Mouse (Mus musculus) forebrain, embryonic 15.5 days (tissue): ENCODE measurements around the gene Grwd1. TPM values are rescaled to one million over a fixed set of nuclear protein-coding genes. Genes with fewer than 3 reads are reported as not detected.

Experiments used
- ATAC-seq: fragments of 200-750 bp; cut with Nextera tagmentation; replicated peaks from 2 replicates; pipeline ENCODE4 v1.8.0; 2017; ENCODE audit warnings: mild to moderate bottlenecking, moderate TSS enrichment, moderate library complexity
- H3K27ac ChIP-seq: fragments of 300-500 bp; sonication (generic); replicated peaks from 2 replicates; pipeline ENCODE4 v1.5.1; 2015; ENCODE audit warnings: mild to moderate bottlenecking, inconsistent platforms
- H3K27me3 ChIP-seq: fragments of 300-500 bp; sonication (generic); 2 replicates; pipeline ENCODE4 v1.6.1; 2015; ENCODE audit warnings: inconsistent platforms
- H3K36me3 ChIP-seq: fragments of 300-500 bp; sonication (generic); 2 replicates; pipeline ENCODE4 v1.6.1; 2015; ENCODE audit warnings: mild to moderate bottlenecking, inconsistent platforms
- H3K4me1 ChIP-seq: fragments of 300-500 bp; sonication (generic); 2 replicates; pipeline ENCODE4 v1.6.1; 2015; ENCODE audit warnings: inconsistent platforms
- H3K4me2 ChIP-seq: fragments of 300-500 bp; sonication (generic); replicated peaks from 2 replicates; pipeline ENCODE4 v1.6.1; 2015; ENCODE audit warnings: mild to moderate bottlenecking, inconsistent platforms
- H3K4me3 ChIP-seq: fragments of 300-500 bp; sonication (generic); 2 replicates; pipeline ENCODE4 v1.5.1; 2015; ENCODE audit warnings: mild to moderate bottlenecking, inconsistent platforms
- H3K9ac ChIP-seq: fragments of 300-500 bp; sonication (generic); replicated peaks from 2 replicates; pipeline ENCODE4 v1.6.1; 2015; ENCODE audit warnings: mild to moderate bottlenecking, inconsistent platforms
- H3K9me3 ChIP-seq: fragments of 300-500 bp; sonication (generic); 2 replicates; pipeline ENCODE4 v1.6.1; 2016; ENCODE audit warnings: inconsistent platforms
- WGBS: fragments of 180-500 bp; shearing (Covaris S2); methylation state at CpG from one replicate; pipeline ENCODE4 v1.1.7; 2015; ENCODE audit warnings: mixed read lengths; 5-methylcytosine and 5-hydroxymethylcytosine counted together
- polyA plus RNA-seq: library from polyadenylated mRNA; unstranded; fragments of >200 nt; fragmentation: Nextera tagmentation; extraction: Ambion mirVana; gene quantifications from 2 replicates; pipeline ENCODE4 v1.2.1, GENCODE M21; 2015

Gene Grwd1
- polyA plus RNA-seq, 1 experiment from 2014 or later, result 46.9 TPM

DNA sequence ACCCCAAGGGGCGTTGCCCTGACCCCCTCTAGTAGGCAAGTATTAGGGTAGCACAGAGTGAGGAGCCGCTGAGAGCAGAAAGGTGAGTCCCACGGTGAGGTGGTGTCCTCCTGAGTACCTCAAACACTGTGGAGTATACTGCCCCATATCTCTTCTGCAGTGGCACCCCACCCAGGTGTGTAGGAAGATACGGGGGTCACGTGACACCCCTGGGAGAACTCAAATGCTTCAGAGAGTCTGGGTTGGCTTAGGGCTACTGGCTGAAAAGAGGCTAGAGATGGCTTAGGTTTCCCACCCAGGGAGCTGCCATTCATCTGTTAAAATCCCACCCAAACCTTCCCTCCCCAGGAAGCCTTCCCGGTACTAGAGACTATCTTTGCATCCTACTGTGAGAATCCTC is 33.8 kb downstream of the Grwd1 start:
- Histone ChIP-seq H3K4me1 (peaks cover 25% of the 10 kb centered on the region), H3K9ac (0 out of 2 replicates have a peak overlapping the region, but pooled peaks have one; percentile 17), H3K9me3 (no peaks in the 10 kb centered on the region), H3K27me3 (peaks cover 4% of the 10 kb centered on the region; the same call in 1 of the 2 replicates), H3K36me3 (peaks cover 64% of the 10 kb centered on the region), H3K27ac (no peak overlapping the region), H3K4me2 (peak overlapping the region; percentile 38; the same call in 1 of the 2 replicates), H3K4me3 (no peak overlapping the region)
- no peak for ATAC-seq
- WGBS, result 41% methylated on average over 6 of the region's 6 CpGs

DNA sequence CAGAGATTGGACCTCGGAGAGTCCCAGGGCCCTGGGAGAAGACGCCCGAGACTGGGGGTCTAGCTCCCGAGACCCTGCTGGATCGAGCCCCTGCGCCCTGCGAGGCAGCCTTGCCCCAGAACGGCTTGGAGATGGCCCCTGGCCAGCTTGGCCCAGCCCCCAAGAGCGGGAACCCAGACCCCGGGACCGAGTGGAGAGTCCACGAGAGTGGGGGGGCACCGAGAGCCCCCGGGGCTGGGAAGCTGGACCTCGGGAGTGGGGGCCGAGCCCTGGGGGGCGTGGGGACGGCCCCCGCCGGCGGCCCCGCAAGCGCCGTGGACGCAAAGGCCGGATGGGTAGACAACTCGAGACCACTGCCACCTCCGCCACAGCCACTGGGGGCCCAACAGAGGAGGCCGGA is 35.8 kb downstream of the Grwd1 start:
- H3K27ac ChIP-seq, result no peak overlapping the region

DNA sequence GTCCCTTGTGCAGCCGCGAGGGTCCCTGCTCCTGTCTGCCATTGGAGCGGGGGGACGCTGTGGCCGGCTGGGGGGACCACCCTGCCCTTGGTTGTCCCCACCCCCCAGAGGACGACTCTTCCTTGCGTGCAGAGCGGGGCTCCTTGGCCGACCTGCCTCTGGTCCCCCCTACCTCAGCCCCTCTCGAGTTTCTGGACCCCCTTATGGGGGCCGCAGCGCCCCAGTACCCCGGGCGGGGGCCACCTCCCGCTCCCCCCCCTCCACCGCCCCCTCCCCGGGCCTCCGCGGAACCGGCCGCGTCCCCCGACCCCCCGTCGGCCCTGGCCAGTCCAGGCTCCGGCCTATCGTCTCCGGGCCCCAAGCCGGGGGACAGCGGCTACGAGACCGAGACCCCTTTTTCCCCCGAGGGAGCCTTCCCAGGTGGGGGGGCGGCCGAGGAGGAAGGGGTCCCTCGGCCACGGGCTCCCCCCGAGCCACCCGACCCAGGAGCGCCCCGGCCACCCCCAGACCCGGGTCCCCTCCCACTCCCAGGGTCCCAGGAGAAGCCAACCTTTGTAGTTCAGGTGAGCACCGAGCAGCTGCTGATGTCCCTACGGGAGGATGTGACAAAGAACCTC is 36.7 kb downstream of the Grwd1 start:
- Histone ChIP-seq H3K27me3 (peaks cover 4% of the 10 kb centered on the region; the same call in 1 of the 2 replicates), H3K9me3 (no peaks in the 10 kb centered on the region), H3K4me3 (no peak overlapping the region), H3K9ac (no peak overlapping the region), H3K36me3 (peaks cover 79% of the 10 kb centered on the region), H3K4me2 (no peak overlapping the region), H3K27ac (no peak overlapping the region), H3K4me1 (peaks cover 19% of the 10 kb centered on the region)
- ATAC-seq, result no peak
- 90% methylated on average over 43 of the region's 44 CpGs for WGBS

More for the DNA sequence above, 35.8 kb downstream of the Grwd1 start:
- Histone ChIP-seq H3K4me3 (no peak overlapping the region), H3K4me1 (peaks cover 19% of the 10 kb centered on the region), H3K9ac (no peak overlapping the region), H3K9me3 (no peaks in the 10 kb centered on the region), H3K4me2 (no peak overlapping the region), H3K27me3 (peaks cover 4% of the 10 kb centered on the region; the same call in 1 of the 2 replicates), H3K36me3 (peaks cover 70% of the 10 kb centered on the region)
- WGBS, result 93% methylated on average over 29 of the region's 29 CpGs
- no peak for ATAC-seq

DNA sequence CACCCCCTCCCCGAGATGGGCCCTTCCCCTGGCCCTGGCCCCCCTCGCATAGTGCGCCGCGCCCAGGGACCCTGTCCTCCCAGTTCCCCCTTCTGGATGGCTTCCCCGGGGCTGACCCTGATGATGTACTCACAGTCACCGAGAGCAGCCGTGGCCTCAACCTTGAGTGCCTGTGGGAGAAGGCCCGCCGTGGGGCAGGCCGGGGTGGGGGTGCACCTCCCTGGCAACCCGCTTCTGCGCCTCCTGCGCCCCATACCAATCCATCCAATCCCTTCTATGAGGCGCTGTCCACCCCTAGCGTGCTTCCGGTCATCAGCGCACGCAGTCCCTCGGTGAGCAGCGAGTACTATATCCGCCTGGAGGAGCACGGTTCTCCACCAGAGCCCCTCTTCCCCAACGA is 37.5 kb downstream of the Grwd1 start:
- Histone ChIP-seq H3K36me3 (peaks cover 87% of the 10 kb centered on the region), H3K9ac (no peak overlapping the region), H3K27me3 (peaks cover 4% of the 10 kb centered on the region; the same call in 1 of the 2 replicates), H3K4me3 (no peak overlapping the region), H3K27ac (no peak overlapping the region), H3K9me3 (no peaks in the 10 kb centered on the region), H3K4me2 (no peak overlapping the region), H3K4me1 (peaks cover 15% of the 10 kb centered on the region)
- no peak for ATAC-seq
- 89% methylated on average over 24 of the region's 24 CpGs for WGBS

DNA sequence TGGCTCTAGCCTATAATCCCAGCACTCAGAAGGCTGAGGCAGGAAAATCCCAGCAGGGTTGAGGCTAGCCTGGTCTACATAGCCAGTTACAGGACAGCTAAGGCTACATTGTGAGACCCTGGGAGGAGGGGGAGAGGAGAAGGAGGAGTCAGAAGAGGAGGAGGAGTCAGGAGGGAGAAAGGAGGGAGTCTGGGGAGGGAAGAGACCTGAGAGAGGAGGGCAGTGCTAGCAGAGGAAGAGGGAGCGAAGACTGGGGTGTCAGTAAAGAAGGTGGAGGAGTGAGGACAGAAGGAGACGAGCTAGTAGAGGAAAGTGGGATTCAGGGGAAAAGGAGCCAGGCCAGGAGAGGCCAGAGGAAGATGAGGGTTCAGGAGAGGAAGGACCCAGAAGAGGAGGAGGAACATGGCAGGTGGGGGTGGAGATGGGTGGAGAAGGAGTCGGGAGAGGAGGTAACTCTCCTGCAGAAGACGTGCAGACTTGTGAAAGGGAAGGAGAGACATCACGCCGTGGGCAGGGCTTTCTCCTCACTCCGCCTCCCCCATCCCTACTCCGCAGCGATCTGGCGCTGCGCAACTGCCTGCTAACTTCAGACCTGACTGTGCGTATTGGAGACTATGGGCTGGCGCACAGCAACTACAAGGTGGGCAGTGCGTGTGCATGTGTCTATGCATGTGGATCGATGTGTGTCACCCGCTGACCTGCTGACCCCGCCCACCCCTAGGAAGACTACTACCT is 38.8 kb downstream of the Grwd1 start:
- peaks cover 90% of the 10 kb centered on the region for H3K36me3 ChIP-seq
- H3K4me3 ChIP-seq, result no peak overlapping the region
- no peak overlapping the region for H3K27ac ChIP-seq
- no peaks in the 10 kb centered on the region for H3K9me3 ChIP-seq
- H3K4me2 ChIP-seq, result no peak overlapping the region
- H3K27me3 ChIP-seq, result peaks cover 4% of the 10 kb centered on the region; the same call in 1 of the 2 replicates
- no peak for ATAC-seq
- no peak overlapping the region for H3K9ac ChIP-seq
- H3K4me1 ChIP-seq, result peaks cover 14% of the 10 kb centered on the region
- WGBS, result 70% methylated on average over 17 of the region's 17 CpGs

DNA sequence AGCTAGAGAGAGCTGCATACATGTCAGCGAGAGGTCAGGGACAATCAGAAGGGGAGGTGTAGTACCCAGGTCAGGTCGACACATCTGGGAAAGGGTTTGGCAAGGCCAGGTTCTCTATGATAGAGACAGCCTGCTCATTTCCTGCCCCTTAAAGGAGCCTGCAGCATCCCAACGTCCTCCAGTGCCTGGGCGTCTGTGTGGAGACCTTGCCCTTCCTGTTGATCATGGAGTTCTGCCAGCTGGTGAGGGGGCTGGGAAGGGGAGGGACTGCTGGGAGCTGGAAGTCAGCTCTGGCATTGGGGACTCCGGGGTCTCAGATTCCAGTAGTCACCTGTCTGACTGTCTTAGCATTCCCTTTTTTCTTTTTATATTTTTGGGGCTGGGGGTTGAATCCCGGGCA is 40.0 kb downstream of the Grwd1 start:
- Histone ChIP-seq H3K9me3 (no peaks in the 10 kb centered on the region), H3K4me1 (peaks cover 22% of the 10 kb centered on the region), H3K27me3 (peaks cover 4% of the 10 kb centered on the region; the same call in 1 of the 2 replicates), H3K4me2 (no peak overlapping the region), H3K9ac (no peak overlapping the region), H3K36me3 (peaks cover 80% of the 10 kb centered on the region), H3K4me3 (no peak overlapping the region), H3K27ac (no peak overlapping the region)
- 83% methylated on average over 6 of the region's 6 CpGs for WGBS
- no peak for ATAC-seq

DNA sequence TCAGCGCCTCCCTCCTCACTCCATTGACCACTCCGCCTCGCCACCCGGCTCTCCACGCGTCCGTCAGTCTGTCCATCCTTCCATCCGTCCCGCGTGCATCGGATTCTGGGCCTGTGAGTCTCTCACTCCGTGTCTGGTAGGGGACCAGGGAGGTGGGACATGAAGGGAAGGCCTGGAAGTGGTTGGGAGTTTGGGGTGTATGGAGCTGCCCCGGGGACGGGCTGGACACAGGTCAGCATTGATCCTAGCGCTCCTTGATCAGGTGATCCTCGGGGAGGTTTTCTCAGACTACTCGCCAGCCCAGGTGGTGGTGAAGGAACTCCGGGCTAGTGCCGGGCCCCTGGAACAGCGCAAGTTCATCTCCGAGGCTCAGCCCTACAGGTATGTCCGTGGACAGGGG is 43.1 kb downstream of the Grwd1 start:
- no peak for ATAC-seq
- H3K4me1 ChIP-seq, result peaks cover 37% of the 10 kb centered on the region
- WGBS, result 91% methylated on average over 22 of the region's 22 CpGs
- no peak overlapping the region for H3K9ac ChIP-seq
- H3K4me2 ChIP-seq, result peak overlapping the region; percentile 87; the same call in 1 of the 2 replicates
- H3K4me3 ChIP-seq, result peak overlapping the region; percentile 61; the same call in 1 of the 2 replicates
- peaks cover 49% of the 10 kb centered on the region for H3K36me3 ChIP-seq
- no peaks in the 10 kb centered on the region for H3K27me3 ChIP-seq
- no peaks in the 10 kb centered on the region for H3K9me3 ChIP-seq
- no peak overlapping the region for H3K27ac ChIP-seq

DNA sequence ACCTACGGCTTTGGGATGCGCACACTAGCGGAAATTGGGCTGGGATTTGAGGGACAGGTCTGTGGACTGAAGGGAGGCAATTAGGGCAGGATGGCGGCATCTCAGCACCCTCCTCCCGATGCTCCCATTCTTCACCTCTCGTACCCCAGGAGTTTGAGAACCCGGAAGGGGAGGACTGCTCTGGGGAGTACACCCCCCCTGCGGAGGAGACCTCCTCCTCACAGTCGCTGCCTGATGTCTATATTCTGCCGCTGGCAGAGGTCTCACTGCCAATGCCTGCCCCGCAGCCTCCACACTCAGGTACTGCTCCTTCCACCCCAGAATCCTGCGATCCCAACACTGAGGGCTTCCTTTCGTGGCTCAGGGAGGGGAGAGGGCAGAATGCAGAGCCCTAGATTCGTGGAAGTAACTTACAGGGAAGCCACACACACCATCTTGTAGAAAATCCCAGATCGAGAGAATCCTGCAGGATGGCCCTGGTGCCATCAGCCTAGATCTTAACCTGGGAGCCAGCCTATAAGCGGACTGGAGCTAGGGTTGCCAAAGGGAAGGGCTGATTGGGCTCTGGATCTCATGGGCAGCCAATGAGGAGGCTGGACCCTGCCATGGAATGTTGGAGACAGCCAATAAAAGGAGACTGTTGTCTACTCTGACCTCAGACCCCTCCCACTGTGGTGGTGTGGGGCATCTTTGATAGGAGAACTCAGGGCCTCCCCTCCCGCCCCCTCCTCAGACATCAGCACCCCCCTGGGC is 43.9 kb downstream of the Grwd1 start:
- Histone ChIP-seq H3K27me3 (no peaks in the 10 kb centered on the region), H3K4me2 (peak overlapping the region; percentile 87), H3K36me3 (peaks cover 41% of the 10 kb centered on the region), H3K9me3 (no peaks in the 10 kb centered on the region), H3K4me1 (peaks cover 37% of the 10 kb centered on the region), H3K4me3 (peak overlapping the region; percentile 61), H3K9ac (peak overlapping the region; percentile 95), H3K27ac (peak overlapping the region; percentile 99)
- ATAC-seq, result 0 out of 2 replicates have a peak, but pooled peaks have one; percentile 12
- WGBS, result 9% methylated on average over 17 of the region's 17 CpGs

DNA sequence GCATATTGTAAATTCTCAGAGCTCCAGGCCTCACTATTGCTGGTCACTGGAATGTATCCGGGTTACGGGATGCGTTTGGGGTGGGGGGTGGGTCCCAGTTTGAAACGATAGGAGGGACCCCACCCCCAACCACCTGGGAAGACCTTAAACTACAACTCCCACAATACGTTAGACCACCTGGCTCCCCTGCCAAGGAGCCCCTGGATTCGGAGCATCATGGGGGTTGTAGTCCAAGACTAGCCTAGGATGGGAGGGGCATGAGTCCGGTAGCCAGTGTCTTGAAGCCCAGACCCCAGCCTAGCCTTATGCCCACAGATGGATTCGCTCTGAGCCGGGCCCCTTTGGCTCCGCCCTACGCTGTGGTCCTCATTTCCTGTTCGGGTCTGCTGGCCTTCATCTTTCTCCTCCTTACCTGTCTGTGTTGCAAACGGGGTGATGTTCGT is 44.6 kb downstream of the Grwd1 start:
- ATAC-seq, result peak; percentile 41
- Histone ChIP-seq H3K4me1 (peaks cover 37% of the 10 kb centered on the region), H3K36me3 (peaks cover 36% of the 10 kb centered on the region), H3K4me3 (peak overlapping the region; percentile 61), H3K27ac (peak overlapping the region; percentile 99), H3K27me3 (no peaks in the 10 kb centered on the region), H3K9me3 (no peaks in the 10 kb centered on the region), H3K4me2 (peak overlapping the region; percentile 87), H3K9ac (peak overlapping the region; percentile 95)
- WGBS, result under 1% methylated on average over 14 of the region's 14 CpGs

DNA sequence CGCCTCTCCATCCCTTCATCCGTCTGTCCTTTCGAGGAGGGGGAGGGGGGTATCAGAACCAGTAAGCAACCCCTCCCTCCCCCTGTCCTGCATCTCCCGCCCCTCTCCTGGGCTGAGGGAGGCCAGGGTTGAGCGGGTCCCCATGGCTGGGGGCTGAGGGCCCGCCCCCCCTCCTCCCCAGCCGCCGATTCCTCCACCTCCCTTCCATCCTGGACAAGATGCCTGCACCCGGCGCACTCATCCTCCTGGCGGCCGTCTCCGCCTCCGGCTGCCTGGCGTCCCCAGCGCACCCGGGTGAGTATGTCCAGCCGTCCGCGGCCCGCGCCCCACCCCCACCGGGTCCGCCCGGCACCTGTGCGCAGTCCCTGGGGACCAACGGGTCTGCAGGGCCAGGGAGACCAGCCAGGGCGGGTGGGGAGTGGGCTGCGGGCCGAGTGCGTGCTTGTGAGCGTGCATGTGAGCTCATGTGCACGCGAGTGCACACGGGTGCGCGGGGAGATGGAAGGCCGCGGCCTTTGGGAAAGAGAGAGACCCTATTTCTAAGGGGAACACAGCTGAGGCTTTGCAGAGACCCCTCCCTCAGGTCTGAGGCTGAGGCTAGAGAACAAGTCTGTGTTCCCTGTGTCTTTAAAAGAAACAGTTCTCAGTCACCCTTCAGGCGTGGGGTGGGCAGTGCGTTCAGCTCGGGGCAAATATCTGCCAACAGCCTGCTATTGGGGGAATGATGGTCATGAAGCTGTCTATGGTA is 45.2 kb downstream of the Grwd1 start:
- Histone ChIP-seq H3K27me3 (no peaks in the 10 kb centered on the region), H3K4me1 (peaks cover 37% of the 10 kb centered on the region), H3K9ac (peak overlapping the region; percentile 95), H3K4me3 (peak overlapping the region; percentile 61), H3K9me3 (no peaks in the 10 kb centered on the region), H3K36me3 (peaks cover 30% of the 10 kb centered on the region), H3K4me2 (peak overlapping the region; percentile 87), H3K27ac (peak overlapping the region; percentile 99)
- under 1% methylated on average over 40 of the region's 42 CpGs for WGBS
- ATAC-seq, result peak; percentile 44
